10 mouse cellular contexts compared by ENCODE assay signal in genomic region chr12:112221754-112222439, GRCm38 (mm10).
DNase-seq lines count a peak whose midpoint lies in the region; ATAC-seq lines count a peak whose summit lies in the region.
"Had no signal": no experiment of that assay in that cellular context is flagged by ENCODE, and none has a peak within 500 bp of the region (broad histone marks: within the 10 kb centered on the region; RNA-seq: fewer than 3 reads in every experiment).

No protein-coding gene starts in this region.

- peak overlapping the region; percentile 15; the same call in 1 of the 2 replicates for H3K9ac ChIP-seq in heart, embryonic 13.5 days

- H3K36me3 ChIP-seq in heart, embryonic 13.5 days = no peaks in the 10 kb centered on the region

- 33% methylated on average over 19 of the region's 19 CpGs for WGBS in heart, embryonic 13.5 days

- ATAC-seq in heart, embryonic 13.5 days (ENCODE audit: extremely low read depth, insufficient number of reproducible peaks, low FRiP score, low TSS enrichment) = no peak
- ATAC-seq: activated CD4-positive, CD25-positive, alpha-beta regulatory T cell, adult 4 months had no signal

- H3K4me3 ChIP-seq in heart, embryonic 13.5 days = no peak overlapping the region

- no peak overlapping the region for H3K4me2 ChIP-seq in heart, embryonic 13.5 days

- no peak overlapping the region for H3K27ac ChIP-seq in heart, embryonic 13.5 days (replicated peaks)

- intact Hi-C loops in heart, postnatal 10 days (cut with DNase I) = no loop called here

- H3K9me3 ChIP-seq in heart, embryonic 13.5 days = no peaks in the 10 kb centered on the region

- H3K4me1 ChIP-seq in heart, embryonic 13.5 days = peaks cover 41% of the 10 kb centered on the region

- H3K27me3 ChIP-seq in heart, embryonic 13.5 days (replicated peaks) = peaks cover 20% of the 10 kb centered on the region

- DNase-seq in heart, postnatal 10 days = no peak
- DNase-seq in frontal cortex, postnatal 14 days (ENCODE audit: low spot score in 2 of 2) = peak; percentile 30 to 32
- peak; percentile 78 for DNase-seq in mesoderm, embryonic 11.5 days (ENCODE audit: low read depth, low spot score)
- peak; percentile 32 for DNase-seq in right cerebral cortex, postnatal 14 days
- DNase-seq in cerebellum, adult 9-11 months = no peak
- no peak for DNase-seq in ovary, adult 18-20 months (ENCODE audit: low spot score)
- DNase-seq in urinary bladder, adult 2 months (ENCODE audit: low spot score) = no peak
- DNase-seq: lung, postnatal 36 days had no signal

Comparison
In these comparisons a context has a peak if more than half of its experiments do, and no peak if none do; other contexts are left out.
1. DNase-seq: peak in frontal cortex, postnatal 14 days (2 of 2), mesoderm, embryonic 11.5 days (single experiment) and right cerebral cortex, postnatal 14 days (single experiment); none in heart, postnatal 10 days (0 of 2), cerebellum, adult 9-11 months (single experiment), ovary, adult 18-20 months (single experiment) and urinary bladder, adult 2 months (single experiment).